ENCODE assay signal across 23 mouse cellular contexts in genomic region chr14:20233016-20233980, GRCm38 (mm10). TPM values are rescaled to one million over a fixed set of nuclear protein-coding genes. Genes with fewer than 3 reads are reported as not detected.
A peak's percentile ranks its signal among the peaks of the same experiment; 100 is the strongest.
DNase-seq lines count a peak whose midpoint lies in the region; ATAC-seq lines count a peak whose summit lies in the region.
"Had no signal": no experiment of that assay in that cellular context is flagged by ENCODE, and none has a peak within 500 bp of the region (broad histone marks: within the 10 kb centered on the region; RNA-seq: fewer than 3 reads in every experiment).

No protein-coding gene starts in this region.

- H3K9me3 ChIP-seq in kidney, embryonic 14.5 days (ENCODE audit: control insufficient read depth, low read length): peaks cover 4% of the 10 kb centered on the region; the same call in 1 of the 2 replicates
- H3K9me3 ChIP-seq in midbrain, embryonic 10.5 days (replicated peaks): no peaks in the 10 kb centered on the region
- peaks cover 6% of the 10 kb centered on the region; the same call in 1 of the 2 replicates for H3K9me3 ChIP-seq in midbrain, embryonic 13.5 days
- H3K9me3 ChIP-seq: liver, embryonic 15.5 days; neural tube, embryonic 12.5 days; stomach, embryonic 15.5 days had no signal

- 0 out of 2 replicates have a peak, but pooled peaks cover 6% of the 10 kb centered on the region for H3K4me1 ChIP-seq in kidney, embryonic 14.5 days (ENCODE audit: control insufficient read depth, insufficient read depth, low read length)
- H3K4me1 ChIP-seq in midbrain, embryonic 10.5 days: peaks cover 6% of the 10 kb centered on the region; the same call in 1 of the 2 replicates
- no peaks in the 10 kb centered on the region for H3K4me1 ChIP-seq in midbrain, embryonic 13.5 days (replicated peaks)
- H3K4me1 ChIP-seq: liver, embryonic 15.5 days; neural tube, embryonic 12.5 days; stomach, embryonic 15.5 days had no signal

- ATAC-seq in kidney, embryonic 14.5 days (ENCODE audit: low FRiP score, low TSS enrichment): no peak
- ATAC-seq in midbrain, embryonic 13.5 days: no peak
- ATAC-seq: forebrain, postnatal 0 days; hindbrain, embryonic 16.5 days had no signal

- H3K27me3 ChIP-seq in kidney, embryonic 14.5 days (ENCODE audit: control insufficient read depth, insufficient read depth, low read length): no peaks in the 10 kb centered on the region
- H3K27me3 ChIP-seq in midbrain, embryonic 10.5 days (ENCODE audit: low read depth, poor library complexity, severe bottlenecking): peaks cover 10% of the 10 kb centered on the region
- no peaks in the 10 kb centered on the region for H3K27me3 ChIP-seq in midbrain, embryonic 13.5 days
- H3K27me3 ChIP-seq: CH12.LX; liver, embryonic 15.5 days; neural tube, embryonic 12.5 days; stomach, embryonic 15.5 days had no signal

- WGBS in kidney, embryonic 14.5 days: 60% methylated on average over 11 of the region's 11 CpGs
- WGBS in midbrain, embryonic 10.5 days: 83% methylated on average over 11 of the region's 11 CpGs
- 83% methylated on average over 11 of the region's 11 CpGs for WGBS in midbrain, embryonic 13.5 days

- DNase-seq in heart, adult 11 months: peak; percentile 81
- DNase-seq in heart, postnatal 25 days (ENCODE audit: low spot score): no peak
- peak; percentile 66 to 70 for DNase-seq in kidney, adult 8-10 months
- no peak for DNase-seq in midbrain, embryonic 10.5 days (ENCODE audit: low spot score)
- no peak for DNase-seq in cerebellum, adult 9-11 months
- DNase-seq in embryo, embryonic 10.5 days (ENCODE audit: low spot score): no peak
- DNase-seq: adrenal gland, adult 2 months; cerebellum, postnatal 14 days; forebrain, postnatal 0 days; gastrocnemius, adult 2 months; heart, postnatal 10 days had no signal

- H3K9ac ChIP-seq in kidney, embryonic 14.5 days (ENCODE audit: low read depth, low read length): no peak overlapping the region
- H3K9ac ChIP-seq in midbrain, embryonic 13.5 days (replicated peaks): no peak overlapping the region
- H3K9ac ChIP-seq: forebrain, postnatal 0 days; liver, embryonic 15.5 days; neural tube, embryonic 12.5 days; stomach, embryonic 15.5 days had no signal

- H3K36me3 ChIP-seq in kidney, embryonic 14.5 days (ENCODE audit: control insufficient read depth, insufficient read depth, low read length): no peaks in the 10 kb centered on the region
- H3K36me3 ChIP-seq in midbrain, embryonic 10.5 days: no peaks in the 10 kb centered on the region
- H3K36me3 ChIP-seq in midbrain, embryonic 13.5 days: no peaks in the 10 kb centered on the region
- H3K36me3 ChIP-seq: liver, embryonic 15.5 days; neural tube, embryonic 12.5 days; stomach, embryonic 15.5 days had no signal

- intact Hi-C loops in heart, postnatal 25 days (cut with DNase I): no loop called here

- H3K27ac ChIP-seq in kidney, embryonic 14.5 days (ENCODE audit: low read depth, low read length): no peak overlapping the region; the same call in 1 of the 2 replicates
- peak overlapping the region; percentile 9; the same call in 1 of the 2 replicates for H3K27ac ChIP-seq in midbrain, embryonic 10.5 days (replicated peaks)
- no peak overlapping the region for H3K27ac ChIP-seq in midbrain, embryonic 13.5 days
- H3K27ac ChIP-seq: gastrocnemius, adult 2 months; liver, embryonic 15.5 days; neural tube, embryonic 12.5 days; stomach, embryonic 15.5 days had no signal

- no peak overlapping the region for H3K4me3 ChIP-seq in kidney, embryonic 14.5 days (ENCODE audit: low read length)
- no peak overlapping the region for H3K4me3 ChIP-seq in midbrain, embryonic 10.5 days
- no peak overlapping the region for H3K4me3 ChIP-seq in midbrain, embryonic 13.5 days (replicated peaks)
- H3K4me3 ChIP-seq: gastrocnemius, adult 2 months; liver, embryonic 15.5 days; neural tube, embryonic 12.5 days; stomach, embryonic 15.5 days had no signal

- no peak overlapping the region for H3K4me2 ChIP-seq in kidney, embryonic 14.5 days (replicated peaks; ENCODE audit: low read depth, low read length)
- no peak overlapping the region for H3K4me2 ChIP-seq in midbrain, embryonic 13.5 days (replicated peaks)
- H3K4me2 ChIP-seq: liver, embryonic 15.5 days; neural tube, embryonic 12.5 days; stomach, embryonic 15.5 days had no signal

RNA-seq across cellular contexts. Expression of gene Kcnk16, which starts 35.7 kb away (rescaled TPM):
- total RNA-seq in heart, postnatal 25 days (2021): not detected
- polyA plus RNA-seq in kidney, embryonic 14.5 days (2014; fragmentation: Nextera tagmentation; extraction: Ambion mirVana): not detected in 2 replicates
- polyA plus RNA-seq in midbrain, embryonic 10.5 days (2016; fragmentation: Nextera tagmentation; extraction: Ambion mirVana): not detected in 2 replicates
- polyA plus RNA-seq in midbrain, embryonic 13.5 days (2015; fragmentation: Nextera tagmentation; extraction: Ambion mirVana): 0.07 TPM in 1 of 2 replicates, not detected in the other
- total RNA-seq: adrenal gland, adult 2 months; CH12.LX; forebrain, postnatal 0 days; gastrocnemius, adult 2 months; granulocyte monocyte progenitor cell, adult 5-6 weeks; heart, postnatal 10 days; layer of hippocampus, adult 18-20 months; megakaryocyte-erythroid progenitor cell, adult 5-6 weeks had no signal
- polyA plus RNA-seq: adrenal gland, adult 2 months; forebrain, postnatal 0 days; limb, embryonic 11.5 days; neural tube, embryonic 12.5 days; spleen, adult 2 months had no signal

RNA-seq across cellular contexts. Expression of gene Kcnk5, which starts 51.7 kb away (rescaled TPM):
- under 1 TPM; 0.55 to 0.56 TPM for total RNA-seq in heart, postnatal 25 days (2021)
- polyA plus RNA-seq in kidney, embryonic 14.5 days (2014; fragmentation: Nextera tagmentation; extraction: Ambion mirVana): 4.7 and 12.2 TPM in 2 replicates
- polyA plus RNA-seq in midbrain, embryonic 10.5 days (2016; fragmentation: Nextera tagmentation; extraction: Ambion mirVana): 10.2 TPM in 2 replicates
- 2.0 and 2.7 TPM in 2 replicates for polyA plus RNA-seq in midbrain, embryonic 13.5 days (2015; fragmentation: Nextera tagmentation; extraction: Ambion mirVana)

Comparison
In these comparisons a context has a peak if more than half of its experiments do, and no peak if none do; other contexts are left out.
1. DNase-seq: peak in heart, adult 11 months (single experiment) and kidney, adult 8-10 months (2 of 2); none in heart, postnatal 25 days (single experiment), midbrain, embryonic 10.5 days (single experiment), cerebellum, adult 9-11 months (single experiment) and embryo, embryonic 10.5 days (single experiment).